Mouse (Mus musculus) hindbrain, embryonic 11.5 days (tissue): ENCODE data around the gene Mtf1. TPM values are rescaled to one million over a fixed set of nuclear protein-coding genes. Genes with fewer than 3 reads are reported as not detected.

ENCODE experiments used
- ATAC-seq: fragments of 200-750 bp; cut with Nextera tagmentation; 2 replicates; pipeline ENCODE4 v1.8.0; 2017; ENCODE audit warnings: mild to moderate bottlenecking, moderate TSS enrichment, moderate library complexity; ENCODE audit not compliant: low FRiP score
- DNase-seq: peaks from one replicate; pipeline ENCODE4 v3.0.0-alpha.2; 2015; ENCODE audit warnings: low spot score
- H3K27ac ChIP-seq: fragments of 300-500 bp; sonication (generic); 2 replicates; pipeline ENCODE4 v1.5.1; 2014; ENCODE audit warnings: mild to moderate bottlenecking, low read depth, low read length
- H3K27me3 ChIP-seq: fragments of 300-500 bp; sonication (generic); 2 replicates; pipeline ENCODE4 v1.6.1; 2014; ENCODE audit warnings: mild to moderate bottlenecking, low read length, moderate library complexity, mixed read lengths; ENCODE audit not compliant: control insufficient read depth, insufficient read depth
- H3K36me3 ChIP-seq: fragments of 300-500 bp; sonication (generic); 2 replicates; pipeline ENCODE4 v1.6.1; 2014; ENCODE audit warnings: mild to moderate bottlenecking, low read length, moderate library complexity, mixed read lengths; ENCODE audit not compliant: control insufficient read depth, insufficient read depth
- H3K4me1 ChIP-seq: fragments of 300-500 bp; sonication (generic); replicated peaks from 2 replicates; pipeline ENCODE4 v1.6.1; 2014; ENCODE audit warnings: low read length, mixed read lengths; ENCODE audit not compliant: control insufficient read depth, insufficient read depth
- H3K4me2 ChIP-seq: fragments of 300-500 bp; sonication (generic); replicated peaks from 2 replicates; pipeline ENCODE4 v1.6.1; 2014; ENCODE audit warnings: mild to moderate bottlenecking, low read depth, low read length
- H3K4me3 ChIP-seq: fragments of 300-500 bp; sonication (generic); 2 replicates; pipeline ENCODE4 v1.5.1; 2014; ENCODE audit warnings: low read depth, low read length
- H3K9ac ChIP-seq: fragments of 300-500 bp; sonication (generic); 2 replicates; pipeline ENCODE4 v1.6.1; 2014; ENCODE audit warnings: low read depth, low read length
- H3K9me3 ChIP-seq: fragments of 300-500 bp; sonication (generic); 2 replicates; pipeline ENCODE4 v1.6.1; 2016; ENCODE audit warnings: low read length; ENCODE audit not compliant: control insufficient read depth
- WGBS: fragments of 180-500 bp; shearing (Covaris S2); extraction: QIAGEN DNeasy Blood & Tissue Kit; methylation state at CpG from one replicate; pipeline ENCODE4 v1.1.7; 2014; 5-methylcytosine and 5-hydroxymethylcytosine counted together
- polyA plus RNA-seq: library from polyadenylated mRNA; unstranded; fragments of >200 nt; fragmentation: Nextera tagmentation; extraction: Ambion mirVana; gene quantifications from 2 replicates; pipeline ENCODE4 v1.2.1, GENCODE M21; 2014

The Mtf1 gene
- polyA plus RNA-seq, 1 experiment from 2014 or later: 15.1 TPM

DNA sequence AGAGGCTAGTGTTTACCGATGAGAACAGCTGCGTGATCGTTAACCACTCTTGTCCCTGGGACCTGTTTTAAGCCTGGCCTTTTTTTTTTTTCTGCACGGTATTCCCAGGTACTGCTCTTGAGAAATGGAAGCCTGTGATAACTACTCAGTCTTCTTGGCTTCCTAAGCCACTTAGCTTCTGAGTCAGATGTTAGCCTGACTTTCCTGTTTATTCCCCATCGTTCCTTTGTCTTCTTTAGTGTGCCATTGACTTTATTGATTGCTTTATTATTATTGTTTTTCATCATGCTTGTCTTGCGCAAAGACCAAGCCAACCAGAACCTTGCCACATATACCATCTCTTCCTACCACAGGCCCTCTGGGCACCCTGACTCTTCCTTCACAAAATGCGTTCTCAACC, 8.2 kb downstream of the Mtf1 start:
- Histone ChIP-seq H3K9me3 (no peaks in the 10 kb centered on the region), H3K9ac (no peak overlapping the region), H3K4me1 (no peaks in the 10 kb centered on the region), H3K27ac (no peak overlapping the region), H3K4me2 (no peak overlapping the region), H3K27me3 (no peaks in the 10 kb centered on the region), H3K36me3 (no peaks in the 10 kb centered on the region; the same call in 1 of the 2 replicates), H3K4me3 (no peak overlapping the region)
- WGBS: 96% methylated on average over 7 of the region's 7 CpGs
- no peak for DNase-seq
- ATAC-seq: no peak

DNA sequence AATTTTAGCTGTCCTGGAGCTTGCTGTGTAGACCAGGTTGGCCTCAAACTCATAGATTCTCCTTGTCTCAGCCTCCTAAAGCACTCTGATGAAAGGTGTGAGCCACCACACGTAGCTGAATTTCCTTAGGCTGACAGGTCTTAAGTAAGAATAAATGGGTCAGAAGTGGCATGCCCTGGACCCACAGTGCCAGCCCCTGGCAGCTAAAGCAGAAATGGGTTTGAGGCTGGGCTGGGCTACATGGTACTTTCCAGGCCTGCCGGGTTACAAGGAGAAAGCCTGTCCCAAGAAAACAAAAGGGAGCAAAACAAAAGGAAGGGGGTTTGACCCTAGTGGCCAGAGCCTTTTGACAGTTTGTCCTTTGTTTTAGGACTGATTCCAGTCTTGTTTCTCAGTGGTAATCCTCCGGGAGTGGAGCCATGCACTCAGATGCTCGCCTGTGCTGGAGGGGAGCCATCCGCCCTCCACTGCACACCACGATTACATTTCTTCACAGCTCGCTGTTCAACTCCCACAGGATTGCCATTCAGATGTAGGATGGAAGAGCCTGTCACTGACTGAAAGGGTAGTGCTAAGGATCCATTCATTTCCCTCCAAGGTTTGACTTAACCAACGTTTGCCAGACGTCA, 9.6 kb downstream of the Mtf1 start:
- no peak for ATAC-seq
- no peak overlapping the region for H3K27ac ChIP-seq
- H3K27me3 ChIP-seq: no peaks in the 10 kb centered on the region
- no peak overlapping the region for H3K4me3 ChIP-seq
- no peaks in the 10 kb centered on the region for H3K36me3 ChIP-seq
- no peaks in the 10 kb centered on the region for H3K9me3 ChIP-seq
- H3K4me2 ChIP-seq: no peak overlapping the region
- DNase-seq: peak; percentile 1
- no peak overlapping the region for H3K9ac ChIP-seq
- 32% methylated on average over 9 of the region's 9 CpGs for WGBS
- no peaks in the 10 kb centered on the region for H3K4me1 ChIP-seq

- ATAC-seq: no peak
- H3K9me3 ChIP-seq: no peaks in the 10 kb centered on the region
- H3K4me3 ChIP-seq: no peak overlapping the region
- H3K27ac ChIP-seq: no peak overlapping the region
- H3K36me3 ChIP-seq: no peaks in the 10 kb centered on the region
- no peak for DNase-seq
- H3K27me3 ChIP-seq: no peaks in the 10 kb centered on the region
- H3K9ac ChIP-seq: no peak overlapping the region
- 96% methylated on average over 11 of the region's 11 CpGs for WGBS
- H3K4me2 ChIP-seq: no peak overlapping the region
- no peaks in the 10 kb centered on the region for H3K4me1 ChIP-seq
Observed at GRCm38 (mm10) chr4:124815901-124816300, 14.0 kb downstream of the Mtf1 start.

GRCm38 (mm10) chr4:124817803-124818202, 15.9 kb downstream of the Mtf1 start:
- DNase-seq: peak; percentile 25
- H3K9me3 ChIP-seq: no peaks in the 10 kb centered on the region
- no peaks in the 10 kb centered on the region for H3K36me3 ChIP-seq
- H3K4me2 ChIP-seq: no peak overlapping the region
- no peak overlapping the region for H3K27ac ChIP-seq
- H3K4me3 ChIP-seq: no peak overlapping the region
- no peak overlapping the region for H3K9ac ChIP-seq
- ATAC-seq: peak; percentile 70
- 28% methylated on average over 6 of the region's 6 CpGs for WGBS
- no peaks in the 10 kb centered on the region for H3K4me1 ChIP-seq
- no peaks in the 10 kb centered on the region for H3K27me3 ChIP-seq

GRCm38 (mm10) chr4:124818832-124819231, 16.9 kb downstream of the Mtf1 start:
- no peak for DNase-seq
- 93% methylated on average over 4 of the region's 4 CpGs for whole genome bisulfite sequencing
- no peak overlapping the region for H3K9ac ChIP-seq
- H3K9me3 ChIP-seq: no peaks in the 10 kb centered on the region
- no peaks in the 10 kb centered on the region for H3K27me3 ChIP-seq
- H3K27ac ChIP-seq: no peak overlapping the region
- H3K36me3 ChIP-seq: no peaks in the 10 kb centered on the region
- no peak overlapping the region for H3K4me2 ChIP-seq
- no peaks in the 10 kb centered on the region for H3K4me1 ChIP-seq
- H3K4me3 ChIP-seq: no peak overlapping the region
- no peak for ATAC-seq

GRCm38 (mm10) chr4:124824967-124825366, 23.1 kb downstream of the Mtf1 start:
- Histone ChIP-seq H3K9me3 (no peaks in the 10 kb centered on the region), H3K4me2 (no peak overlapping the region), H3K27me3 (no peaks in the 10 kb centered on the region), H3K9ac (no peak overlapping the region), H3K4me1 (no peaks in the 10 kb centered on the region), H3K4me3 (no peak overlapping the region), H3K27ac (no peak overlapping the region), H3K36me3 (0 out of 2 replicates have a peak, but pooled peaks cover 2% of the 10 kb centered on the region)
- DNase-seq (no peak), ATAC-seq (no peak)
- WGBS: 97% methylated on average over 6 of the region's 6 CpGs

DNA sequence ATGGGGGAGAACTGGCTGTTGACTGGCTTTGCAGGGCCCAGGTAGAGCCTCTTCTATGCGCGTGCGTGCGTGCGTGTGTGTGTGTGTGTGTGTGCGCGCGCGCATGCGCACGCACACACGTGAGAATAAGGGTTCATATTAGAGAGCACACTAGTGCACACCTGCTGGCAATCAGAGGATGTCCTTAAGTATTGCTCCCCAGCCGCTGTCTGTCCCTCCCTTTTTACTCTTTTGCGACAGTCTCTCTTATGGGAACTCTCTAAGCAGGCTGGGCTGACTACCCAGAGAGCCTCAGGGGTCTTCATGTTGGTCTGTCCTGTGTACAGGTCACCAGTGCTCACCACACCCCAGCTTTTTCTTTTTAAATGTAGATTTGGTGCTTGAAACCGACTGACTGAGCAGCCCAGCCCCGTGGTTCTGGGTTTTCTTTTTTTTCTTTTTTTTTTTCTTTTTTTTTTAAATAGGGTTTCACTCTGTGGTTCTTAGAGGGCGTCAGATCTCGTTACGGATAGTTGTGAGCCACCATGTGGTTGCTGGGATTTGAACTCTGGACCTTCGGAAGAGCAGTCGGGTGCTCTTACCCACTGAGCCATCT, 23.6 kb downstream of the Mtf1 start:
- no peaks in the 10 kb centered on the region for H3K4me1 ChIP-seq
- no peaks in the 10 kb centered on the region for H3K9me3 ChIP-seq
- no peak overlapping the region for H3K4me3 ChIP-seq
- no peak overlapping the region for H3K27ac ChIP-seq
- ATAC-seq (no peak), DNase-seq (no peak)
- no peak overlapping the region for H3K9ac ChIP-seq
- 0 out of 2 replicates have a peak, but pooled peaks cover 2% of the 10 kb centered on the region for H3K36me3 ChIP-seq
- H3K4me2 ChIP-seq: no peak overlapping the region
- no peaks in the 10 kb centered on the region for H3K27me3 ChIP-seq
- WGBS: 93% methylated on average over 21 of the region's 21 CpGs

GRCm38 (mm10) chr4:124829671-124830070, 27.8 kb downstream of the Mtf1 start:
- no peaks in the 10 kb centered on the region for H3K9me3 ChIP-seq
- H3K4me3 ChIP-seq: no peak overlapping the region
- ATAC-seq (no peak), DNase-seq (no peak)
- H3K4me1 ChIP-seq: no peaks in the 10 kb centered on the region
- no peak overlapping the region for H3K9ac ChIP-seq
- no peak overlapping the region for H3K4me2 ChIP-seq
- H3K27me3 ChIP-seq: no peaks in the 10 kb centered on the region
- 86% methylated on average over 5 of the region's 5 CpGs for WGBS
- 0 out of 2 replicates have a peak, but pooled peaks cover 2% of the 10 kb centered on the region for H3K36me3 ChIP-seq
- H3K27ac ChIP-seq: no peak overlapping the region

- Histone ChIP-seq H3K9me3 (no peaks in the 10 kb centered on the region), H3K9ac (no peak overlapping the region), H3K4me1 (no peaks in the 10 kb centered on the region), H3K4me3 (no peak overlapping the region), H3K4me2 (no peak overlapping the region), H3K27me3 (no peaks in the 10 kb centered on the region), H3K27ac (no peak overlapping the region), H3K36me3 (no peaks in the 10 kb centered on the region)
- no peak for DNase-seq
- ATAC-seq: no peak
- 95% methylated on average over 10 of the region's 10 CpGs for WGBS
Observed at GRCm38 (mm10) chr4:124832796-124833195, 30.9 kb downstream of the Mtf1 start.
